Mouse (Mus musculus) R1 (cell line): ENCODE results near the gene Dnajc27.

Experiments
- DNase-seq: peaks from one replicate; pipeline ENCODE4 v3.0.0-alpha.2; 2018; ENCODE audit warnings: low read depth, low spot score

Dnajc27 gene

GRCm38 (mm10) chr12:4080311-4080710 lies 2.1 kb upstream of the Dnajc27 start:
- peak; percentile 63 for DNase-seq

DNA sequence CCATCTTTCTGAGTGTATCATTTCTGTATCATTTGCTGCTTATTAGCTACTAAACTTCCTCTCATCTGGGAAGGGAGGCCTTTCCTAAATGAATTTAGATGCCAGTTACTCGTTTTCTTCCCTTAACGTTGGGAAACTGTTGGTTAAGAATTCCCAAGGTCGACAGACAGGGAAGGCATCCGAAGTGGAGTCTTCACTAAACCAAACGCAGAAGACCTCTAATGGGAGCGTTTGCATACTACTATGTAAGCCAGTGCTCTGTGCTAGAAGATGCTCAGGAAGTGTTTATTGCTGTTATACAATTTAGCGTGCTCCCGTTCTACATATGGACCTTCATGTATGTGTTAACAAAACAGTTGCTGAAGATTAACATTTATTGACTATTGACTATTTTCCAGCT lies 1.1 kb downstream of the Dnajc27 start:
- DNase-seq, result no peak

- DNase-seq, result peak; percentile 76
These were observed 25.0 kb downstream of the Dnajc27 start for GRCm38 (mm10) chr12:4107383-4107782.

GRCm38 (mm10) chr12:4116132-4116531 lies 33.7 kb downstream of the Dnajc27 start:
- DNase-seq, result no peak

DNA sequence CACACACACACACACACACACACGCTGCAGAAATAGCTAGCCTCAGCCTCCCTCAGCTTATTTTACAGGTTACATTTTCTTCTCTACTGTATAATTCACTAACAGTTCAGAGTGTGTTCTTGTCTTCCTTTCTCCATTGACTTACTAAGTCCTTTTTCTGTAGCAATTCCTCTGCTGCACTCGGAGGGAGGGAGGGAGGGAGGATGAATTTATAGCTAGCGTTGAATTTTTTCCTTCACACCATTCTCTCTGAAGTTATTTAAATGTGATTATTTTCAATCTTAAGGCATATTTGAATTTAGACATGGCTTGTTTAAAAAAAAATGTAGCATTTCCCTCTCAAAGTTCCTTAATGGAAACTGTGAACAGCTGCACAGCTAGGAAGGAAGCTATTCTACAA lies 34.8 kb downstream of the Dnajc27 start:
- no peak for DNase-seq

DNA sequence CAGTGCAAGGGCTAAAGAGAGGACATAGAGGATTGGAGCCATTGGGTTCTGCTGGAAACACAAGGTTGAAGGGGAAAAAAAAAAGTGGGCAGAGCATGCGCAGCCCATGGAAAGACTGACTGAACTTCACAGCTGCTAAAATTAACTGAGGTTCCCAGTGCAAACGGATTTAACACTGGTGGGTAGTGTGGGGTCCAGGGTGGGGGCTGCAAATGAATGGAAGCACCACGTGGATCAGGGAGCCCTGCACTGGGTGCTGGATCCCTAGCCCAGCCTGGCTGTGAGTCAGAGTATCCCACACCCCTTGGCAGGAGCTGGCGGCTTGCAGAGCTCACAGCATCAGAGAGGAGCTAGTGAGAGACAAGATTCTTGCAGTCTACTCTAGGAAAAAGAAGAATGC lies 35.2 kb downstream of the Dnajc27 start:
- DNase-seq, result no peak

DNA sequence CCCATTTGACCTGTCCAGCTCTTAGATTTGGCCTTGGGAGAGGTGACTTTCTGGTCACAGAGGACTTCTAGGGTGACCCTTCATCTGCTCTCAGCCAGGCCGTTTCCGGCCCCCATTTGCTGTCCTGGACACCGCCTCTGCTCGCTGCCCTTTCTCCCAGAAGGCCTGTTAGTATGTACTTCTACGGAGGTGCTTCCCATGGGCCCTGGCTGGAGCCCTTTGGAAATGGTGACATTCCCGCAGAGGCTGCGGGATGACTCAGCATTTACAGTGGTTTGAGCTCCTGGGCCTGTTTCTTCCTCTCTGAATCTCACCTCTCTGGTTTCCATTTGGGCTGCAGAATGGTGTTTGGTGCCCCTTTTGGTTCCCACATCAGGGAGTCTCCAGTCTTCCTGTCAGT lies 45.0 kb downstream of the Dnajc27 start:
- DNase-seq, result peak; percentile 58

- peak; percentile 78 for DNase-seq
These were observed 50.8 kb downstream of the Dnajc27 start, which contains the start of gene Adcy3 for GRCm38 (mm10) chr12:4132941-4133846. Gene Adcy3, plus strand, starts transcription at chr12:4133103.

DNA sequence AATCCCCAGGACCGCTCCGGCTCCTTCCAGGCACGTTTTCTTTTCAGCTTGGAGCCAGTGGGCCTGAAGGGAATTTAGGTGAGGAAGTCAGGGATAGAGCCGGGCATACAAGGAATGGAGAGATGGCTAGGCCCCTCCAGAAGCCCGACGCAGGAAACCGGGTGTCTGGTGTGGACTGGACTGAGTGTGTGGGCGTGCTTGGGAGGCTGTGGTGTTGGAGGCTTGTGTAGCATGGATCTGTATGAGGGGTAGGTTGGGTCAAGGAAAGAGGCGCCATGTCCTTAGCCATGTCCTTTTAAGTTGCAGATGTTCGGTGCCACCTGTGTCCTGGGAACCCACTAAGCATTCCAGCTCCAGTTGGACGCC lies 51.4 kb downstream of the Dnajc27 start:
- no peak for DNase-seq

DNA sequence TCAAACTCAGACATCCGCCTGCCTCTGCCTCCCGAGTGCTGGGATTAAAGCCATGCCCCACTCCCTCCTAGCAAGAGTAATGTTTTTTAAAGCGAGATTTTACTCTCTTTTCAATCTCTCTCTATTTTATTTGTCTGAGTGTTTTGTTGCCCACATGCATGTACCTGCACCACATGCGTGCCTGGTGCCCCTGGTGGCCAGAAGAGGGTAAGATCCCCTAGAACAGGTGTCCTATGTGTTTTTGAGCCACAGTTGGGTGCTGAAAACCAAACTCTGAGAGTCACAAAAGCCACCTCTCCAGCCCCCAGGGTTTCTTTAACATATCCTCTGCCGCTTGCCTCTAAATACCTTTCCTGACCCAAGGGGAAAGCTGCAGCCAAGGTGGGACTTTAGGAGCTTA lies 60.8 kb downstream of the Dnajc27 start:
- DNase-seq, result peak; percentile 59

DNA sequence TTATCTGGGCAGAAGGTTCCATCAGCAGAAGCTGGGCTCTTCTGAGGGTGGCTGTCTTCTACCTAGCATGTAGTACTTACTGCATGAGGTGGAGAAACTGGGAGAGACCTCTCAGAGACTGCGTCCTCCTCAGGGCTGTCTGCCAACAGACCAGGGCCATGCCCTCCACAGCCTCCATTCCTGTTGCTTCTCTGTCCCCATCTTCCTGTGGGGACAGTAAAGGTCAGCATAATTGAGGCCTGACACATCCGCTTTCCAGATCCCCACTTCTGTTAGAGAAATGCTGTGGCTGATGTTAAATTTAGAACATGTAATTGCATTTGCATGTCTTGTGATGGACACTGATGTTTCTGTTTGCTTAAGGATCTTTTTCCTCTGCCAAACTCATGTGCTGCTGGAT lies 68.6 kb downstream of the Dnajc27 start:
- no peak for DNase-seq

- no peak for DNase-seq
These were observed 69.6 kb downstream of the Dnajc27 start for GRCm38 (mm10) chr12:4151969-4152368.

- no peak for DNase-seq
These were observed 75.1 kb downstream of the Dnajc27 start for GRCm38 (mm10) chr12:4157466-4157865.

GRCm38 (mm10) chr12:4158179-4158578 lies 75.8 kb downstream of the Dnajc27 start:
- no peak for DNase-seq

DNA sequence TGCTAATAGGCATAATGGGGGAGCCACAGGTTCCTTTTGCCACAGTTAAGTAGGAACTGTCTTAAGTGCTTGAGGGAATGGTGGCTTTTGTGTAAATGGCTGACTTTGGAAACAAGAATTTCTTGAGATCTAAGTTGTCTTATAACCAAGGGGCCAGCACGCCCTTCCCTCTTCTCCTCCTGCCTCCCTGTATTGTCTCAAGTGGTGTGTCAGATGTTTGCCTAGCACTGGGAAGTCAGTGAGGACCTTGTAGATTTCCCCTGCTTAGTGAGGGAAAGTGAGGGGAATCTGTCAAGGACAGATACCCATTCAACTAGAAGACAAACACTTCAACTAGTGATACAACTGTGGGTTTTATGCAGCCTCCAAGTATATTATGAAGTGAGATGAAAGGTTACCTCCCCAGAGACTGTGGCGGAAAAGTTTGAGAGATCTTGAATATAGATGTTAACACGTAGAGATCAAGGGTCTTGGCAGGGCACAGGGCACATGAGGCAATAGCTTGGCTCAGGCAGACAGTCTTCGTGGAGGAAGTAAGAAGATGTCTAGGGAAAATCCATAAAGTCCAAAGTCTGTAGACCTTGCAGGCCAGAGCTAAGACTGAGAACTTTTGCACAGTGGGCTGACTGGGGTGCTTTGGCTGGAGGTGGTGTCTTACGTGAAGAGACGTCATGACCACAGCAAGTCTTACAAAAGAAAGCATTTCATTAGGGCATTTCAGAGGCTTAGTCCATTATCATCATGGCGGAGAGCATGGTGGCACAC lies 76.7 kb downstream of the Dnajc27 start:
- DNase-seq, result no peak
